Mouse (Mus musculus) neural tube, embryonic 15.5 days (tissue): ENCODE data around the gene Sept4. TPM values are rescaled to one million over a fixed set of nuclear protein-coding genes. Genes with fewer than 3 reads are reported as not detected.
A peak's percentile ranks its signal among the peaks of the same experiment; 100 is the strongest.

Source experiments
- ATAC-seq: fragments of 200-750 bp; cut with Nextera tagmentation; 2 replicates; pipeline ENCODE4 v1.8.0; 2017; ENCODE audit warnings: mild to moderate bottlenecking, moderate TSS enrichment, moderate library complexity; ENCODE audit not compliant: low FRiP score
- H3K27ac ChIP-seq: fragments of 300-500 bp; sonication (generic); replicated peaks from 2 replicates; pipeline ENCODE4 v1.5.1; 2015; ENCODE audit warnings: mild to moderate bottlenecking, inconsistent platforms
- H3K27me3 ChIP-seq: fragments of 300-500 bp; sonication (generic); replicated peaks from 2 replicates; pipeline ENCODE4 v1.6.1; 2015; ENCODE audit warnings: inconsistent platforms
- H3K36me3 ChIP-seq: fragments of 300-500 bp; sonication (generic); 2 replicates; pipeline ENCODE4 v1.6.1; 2015; ENCODE audit warnings: inconsistent platforms
- H3K4me1 ChIP-seq: fragments of 300-500 bp; sonication (generic); 2 replicates; pipeline ENCODE4 v1.6.1; 2015; ENCODE audit warnings: inconsistent platforms
- H3K4me2 ChIP-seq: fragments of 300-500 bp; sonication (generic); 2 replicates; pipeline ENCODE4 v1.6.1; 2015; ENCODE audit warnings: inconsistent platforms, mild to moderate bottlenecking, moderate library complexity
- H3K4me3 ChIP-seq: fragments of 300-500 bp; sonication (generic); replicated peaks from 2 replicates; pipeline ENCODE4 v1.5.1; 2015; ENCODE audit warnings: mild to moderate bottlenecking, inconsistent platforms
- H3K9ac ChIP-seq: fragments of 300-500 bp; sonication (generic); replicated peaks from 2 replicates; pipeline ENCODE4 v1.6.1; 2015; ENCODE audit warnings: mild to moderate bottlenecking, inconsistent platforms
- H3K9me3 ChIP-seq: fragments of 300-500 bp; sonication (generic); replicated peaks from 2 replicates; pipeline ENCODE4 v1.6.1; 2016; ENCODE audit warnings: inconsistent platforms
- WGBS: fragments of 180-500 bp; shearing (Covaris S2); methylation state at CpG from one replicate; pipeline ENCODE4 v1.1.7; 2015; ENCODE audit warnings: mixed read lengths; 5-methylcytosine and 5-hydroxymethylcytosine counted together
- polyA plus RNA-seq: library from polyadenylated mRNA; unstranded; fragments of >200 nt; fragmentation: Nextera tagmentation; extraction: Ambion mirVana; gene quantifications from 2 replicates; pipeline ENCODE4 v1.2.1, GENCODE M21; 2015

Gene Sept4
- polyA plus RNA-seq, 1 experiment from 2014 or later = 34.6 TPM

- 50% methylated on average over 10 of the region's 10 CpGs for WGBS
- ATAC-seq = no peak
- H3K4me1 ChIP-seq = peaks cover 23% of the 10 kb centered on the region
- no peak overlapping the region for H3K9ac ChIP-seq
- H3K27ac ChIP-seq = no peak overlapping the region
- no peak overlapping the region for H3K4me2 ChIP-seq
- no peak overlapping the region for H3K4me3 ChIP-seq
- H3K36me3 ChIP-seq = no peaks in the 10 kb centered on the region
- no peaks in the 10 kb centered on the region for H3K27me3 ChIP-seq
- H3K9me3 ChIP-seq = no peaks in the 10 kb centered on the region
Observed at GRCm38 (mm10) chr11:87580543-87581085, 11.9 kb downstream of the Sept4 start.

DNA sequence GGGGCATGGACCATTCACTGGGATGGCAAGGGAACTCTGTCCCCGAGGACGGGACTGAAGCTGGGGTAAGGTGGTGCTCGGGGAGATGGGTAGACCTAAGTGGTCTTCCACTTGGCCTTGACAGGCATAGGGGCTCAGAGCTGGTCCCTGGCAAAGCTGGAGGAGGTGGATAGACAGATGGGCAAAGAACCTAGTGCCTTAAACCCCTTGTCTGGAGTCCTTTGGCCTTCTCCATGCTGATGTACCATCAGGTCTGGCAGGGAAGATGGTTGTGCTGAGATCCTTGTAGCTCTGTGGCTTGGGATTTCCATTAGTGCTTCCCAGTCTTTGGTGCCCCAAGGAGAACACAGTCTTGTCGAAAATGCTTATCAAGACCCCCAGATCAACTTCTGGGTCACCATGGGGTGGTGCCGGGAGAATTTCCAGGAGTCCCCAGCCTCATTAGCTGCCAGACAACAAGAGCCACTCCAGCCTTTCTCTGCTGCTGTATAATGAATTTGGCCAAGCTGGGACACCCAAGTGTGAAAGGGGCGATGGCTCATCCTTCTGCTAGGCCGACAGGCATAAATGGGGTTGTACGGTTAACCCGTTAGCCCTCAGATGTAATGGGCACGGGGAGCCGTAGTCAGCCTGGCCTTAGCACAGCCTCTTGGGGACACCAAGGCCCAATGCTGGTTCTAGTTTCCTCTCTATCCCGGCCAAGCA, 12.6 kb downstream of the Sept4 start:
- Histone ChIP-seq H3K4me2 (no peak overlapping the region), H3K9ac (no peak overlapping the region), H3K27me3 (no peaks in the 10 kb centered on the region), H3K4me3 (no peak overlapping the region), H3K27ac (no peak overlapping the region), H3K9me3 (no peaks in the 10 kb centered on the region), H3K4me1 (peaks cover 23% of the 10 kb centered on the region), H3K36me3 (no peaks in the 10 kb centered on the region)
- ATAC-seq = no peak
- WGBS = 88% methylated on average over 12 of the region's 12 CpGs

- H3K4me2 ChIP-seq = no peak overlapping the region
Observed at GRCm38 (mm10) chr11:87581933-87582710, 13.4 kb downstream of the Sept4 start.

GRCm38 (mm10) chr11:87583291-87584034, 14.8 kb downstream of the Sept4 start:
- 85% methylated on average over 6 of the region's 6 CpGs for WGBS
- Histone ChIP-seq H3K27ac (no peak overlapping the region), H3K9me3 (no peaks in the 10 kb centered on the region), H3K36me3 (no peaks in the 10 kb centered on the region), H3K27me3 (no peaks in the 10 kb centered on the region), H3K9ac (no peak overlapping the region), H3K4me3 (no peak overlapping the region), H3K4me2 (no peak overlapping the region), H3K4me1 (peaks cover 9% of the 10 kb centered on the region)
- ATAC-seq = no peak

More at GRCm38 (mm10) chr11:87581933-87582710, 13.4 kb downstream of the Sept4 start:
- no peaks in the 10 kb centered on the region for H3K36me3 ChIP-seq
- H3K9me3 ChIP-seq = no peaks in the 10 kb centered on the region
- peaks cover 22% of the 10 kb centered on the region for H3K4me1 ChIP-seq
- H3K4me3 ChIP-seq = no peak overlapping the region
- no peaks in the 10 kb centered on the region for H3K27me3 ChIP-seq
- 85% methylated on average over 8 of the region's 8 CpGs for WGBS
- no peak overlapping the region for H3K9ac ChIP-seq
- ATAC-seq = no peak
- no peak overlapping the region for H3K27ac ChIP-seq

GRCm38 (mm10) chr11:87584711-87585505, 16.2 kb downstream of the Sept4 start:
- H3K4me3 ChIP-seq = no peak overlapping the region
- H3K9ac ChIP-seq = no peak overlapping the region
- no peak overlapping the region for H3K4me2 ChIP-seq
- 82% methylated on average over 10 of the region's 10 CpGs for WGBS
- H3K36me3 ChIP-seq = no peaks in the 10 kb centered on the region
- no peak overlapping the region for H3K27ac ChIP-seq
- no peaks in the 10 kb centered on the region for H3K9me3 ChIP-seq
- ATAC-seq = no peak
- H3K27me3 ChIP-seq = no peaks in the 10 kb centered on the region
- H3K4me1 ChIP-seq = peaks cover 11% of the 10 kb centered on the region

GRCm38 (mm10) chr11:87587211-87587874, 18.6 kb downstream of the Sept4 start:
- H3K9me3 ChIP-seq = no peaks in the 10 kb centered on the region
- H3K27me3 ChIP-seq = no peaks in the 10 kb centered on the region
- no peak overlapping the region for H3K27ac ChIP-seq
- no peak overlapping the region for H3K9ac ChIP-seq
- no peak overlapping the region for H3K4me3 ChIP-seq
- WGBS = 91% methylated on average over 5 of the region's 5 CpGs
- H3K4me2 ChIP-seq = no peak overlapping the region
- no peak for ATAC-seq
- H3K4me1 ChIP-seq = peaks cover 23% of the 10 kb centered on the region
- H3K36me3 ChIP-seq = no peaks in the 10 kb centered on the region

GRCm38 (mm10) chr11:87589605-87590004, 20.9 kb downstream of the Sept4 start:
- H3K27ac ChIP-seq = no peak overlapping the region
- H3K4me2 ChIP-seq = peak overlapping the region; percentile 82; the same call in 1 of the 2 replicates
- no peak for ATAC-seq
- no peaks in the 10 kb centered on the region for H3K27me3 ChIP-seq
- H3K4me3 ChIP-seq = no peak overlapping the region
- H3K36me3 ChIP-seq = peaks cover 7% of the 10 kb centered on the region; the same call in 1 of the 2 replicates
- H3K9me3 ChIP-seq = no peaks in the 10 kb centered on the region
- H3K9ac ChIP-seq = 0 out of 2 replicates have a peak overlapping the region, but pooled peaks have one; percentile 2
- 94% methylated on average over 8 of the region's 8 CpGs for WGBS
- H3K4me1 ChIP-seq = peaks cover 46% of the 10 kb centered on the region

GRCm38 (mm10) chr11:87590841-87591525, 22.3 kb downstream of the Sept4 start:
- Histone ChIP-seq H3K4me1 (peaks cover 56% of the 10 kb centered on the region), H3K9ac (peak overlapping the region; percentile 74), H3K4me3 (peak overlapping the region; percentile 78), H3K9me3 (no peaks in the 10 kb centered on the region), H3K27ac (peak overlapping the region; percentile 95), H3K4me2 (peak overlapping the region; percentile 82), H3K36me3 (peaks cover 7% of the 10 kb centered on the region; the same call in 1 of the 2 replicates), H3K27me3 (no peaks in the 10 kb centered on the region)
- 2% methylated on average over 25 of the region's 25 CpGs for WGBS
- no peak for ATAC-seq

- peak within 1 kb of the TSS; percentile 95 for H3K27ac ChIP-seq
- WGBS = under 1% methylated on average over 61 of the region's 61 CpGs
- H3K4me3 ChIP-seq = peak within 1 kb of the TSS; percentile 78
- peak within 1 kb of the TSS; percentile 94 for H3K4me2 ChIP-seq
- peaks cover 7% of the 10 kb centered on the region; the same call in 1 of the 2 replicates for H3K36me3 ChIP-seq
- peak within 1 kb of the TSS; percentile 85 for H3K9ac ChIP-seq
- no peaks in the 10 kb centered on the region for H3K9me3 ChIP-seq
- peak; percentile 96 for ATAC-seq
- H3K27me3 ChIP-seq = no peaks in the 10 kb centered on the region
- H3K4me1 ChIP-seq = peaks cover 64% of the 10 kb centered on the region
Observed at GRCm38 (mm10) chr11:87591526-87592353, 23.0 kb downstream of the Sept4 start, which contains the start of gene Mtmr4. Mtmr4 (plus strand) TSS chr11:87592162.
